Mouse (Mus musculus) thymus, postnatal 25 days (tissue): Measurements from ENCODE around the gene Fabp3.

ENCODE experiments used
- DNase-seq: peaks from one replicate; pipeline ENCODE4 v3.0.0; 2022

Fabp3 gene

GRCm38 (mm10) chr4:130295047-130295745 is 13.2 kb upstream of the Fabp3 start:
- DNase-seq = no peak

- no peak for DNase-seq
Measured at GRCm38 (mm10) chr4:130296243-130296965, 12.0 kb upstream of the Fabp3 start.

- DNase-seq = no peak
Measured at GRCm38 (mm10) chr4:130297123-130297529, 11.3 kb upstream of the Fabp3 start.

GRCm38 (mm10) chr4:130298877-130299628 is 9.3 kb upstream of the Fabp3 start:
- no peak for DNase-seq

DNA sequence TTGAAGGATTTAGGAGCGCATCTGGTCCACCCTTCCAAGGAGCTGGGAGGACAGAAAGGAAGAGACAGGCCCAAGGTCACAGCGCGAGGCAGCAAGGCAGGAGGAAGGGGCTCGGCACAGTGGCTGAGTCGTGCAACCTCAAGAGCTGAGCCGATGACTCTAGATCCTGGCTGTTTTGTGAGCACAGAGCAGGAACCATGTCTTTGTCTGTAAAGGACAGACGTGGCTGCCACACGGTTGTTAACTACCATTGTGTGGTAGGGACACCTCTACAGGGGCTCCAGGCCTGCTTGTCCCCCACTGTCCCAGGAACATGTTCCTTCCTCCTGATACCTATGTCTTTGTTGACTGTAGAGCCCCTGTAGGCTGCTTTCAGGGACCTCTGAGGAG is 8.8 kb upstream of the Fabp3 start:
- no peak for DNase-seq

- DNase-seq = no peak
Measured at GRCm38 (mm10) chr4:130302285-130302870, 6.0 kb upstream of the Fabp3 start.

- DNase-seq = no peak
Measured at GRCm38 (mm10) chr4:130304746-130305145, 3.6 kb upstream of the Fabp3 start.

- no peak for DNase-seq
Measured at GRCm38 (mm10) chr4:130306796-130307630, 1.4 kb upstream of the Fabp3 start.

DNA sequence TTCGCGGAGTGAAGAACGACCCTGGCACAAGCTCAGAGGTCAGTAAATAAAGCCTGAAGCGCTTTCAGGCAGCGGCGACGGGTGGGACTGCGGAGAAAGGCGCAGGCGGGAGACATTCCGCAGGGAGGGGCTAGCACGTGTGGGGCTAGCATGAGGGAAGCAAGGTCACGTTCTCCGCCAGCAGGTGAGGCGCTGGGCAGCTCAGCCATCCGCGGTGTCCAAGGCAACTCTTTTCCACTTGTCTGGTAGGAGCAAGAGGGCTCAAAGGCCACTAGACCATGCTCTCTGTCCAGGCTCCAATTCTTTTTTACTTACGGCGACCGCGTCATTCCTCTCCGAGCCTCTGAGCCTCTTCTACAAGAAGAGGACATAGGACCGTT is 554 bp upstream of the Fabp3 start:
- no peak for DNase-seq

GRCm38 (mm10) chr4:130309254-130309653 is 859 bp downstream of the Fabp3 start:
- no peak for DNase-seq

- DNase-seq = no peak
Measured at GRCm38 (mm10) chr4:130312526-130312925, 4.1 kb downstream of the Fabp3 start.

GRCm38 (mm10) chr4:130313552-130313951 is 5.2 kb downstream of the Fabp3 start:
- no peak for DNase-seq

GRCm38 (mm10) chr4:130315771-130316527 is 7.6 kb downstream of the Fabp3 start:
- DNase-seq = no peak

DNA sequence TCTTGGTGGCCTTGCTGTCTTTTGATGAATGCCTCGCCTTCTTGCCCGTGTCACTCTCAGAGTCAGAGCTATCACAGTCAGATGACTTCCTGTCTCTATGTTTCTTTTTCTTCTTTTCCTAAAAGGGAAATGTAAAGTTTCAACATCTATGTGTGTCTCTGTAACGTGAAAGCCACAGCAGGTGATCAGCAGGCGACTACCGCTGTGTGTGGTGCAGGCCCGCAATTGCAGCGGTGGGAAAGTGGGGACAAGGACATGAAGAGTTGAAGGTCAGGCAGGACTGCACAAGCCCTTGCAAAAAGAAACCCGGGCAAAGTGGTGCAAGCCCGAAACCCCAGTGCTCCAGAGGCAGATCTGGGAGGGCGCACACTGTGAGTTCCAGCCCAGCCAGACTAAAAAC is 8.3 kb downstream of the Fabp3 start:
- DNase-seq = peak; percentile 12

GRCm38 (mm10) chr4:130318122-130318521 is 9.7 kb downstream of the Fabp3 start:
- no peak for DNase-seq

- no peak for DNase-seq
Measured at GRCm38 (mm10) chr4:130319564-130319963, 11.2 kb downstream of the Fabp3 start.

- DNase-seq = no peak
Measured at GRCm38 (mm10) chr4:130321640-130322039, 13.2 kb downstream of the Fabp3 start.

- no peak for DNase-seq
Measured at GRCm38 (mm10) chr4:130322567-130322966, 14.2 kb downstream of the Fabp3 start.

DNA sequence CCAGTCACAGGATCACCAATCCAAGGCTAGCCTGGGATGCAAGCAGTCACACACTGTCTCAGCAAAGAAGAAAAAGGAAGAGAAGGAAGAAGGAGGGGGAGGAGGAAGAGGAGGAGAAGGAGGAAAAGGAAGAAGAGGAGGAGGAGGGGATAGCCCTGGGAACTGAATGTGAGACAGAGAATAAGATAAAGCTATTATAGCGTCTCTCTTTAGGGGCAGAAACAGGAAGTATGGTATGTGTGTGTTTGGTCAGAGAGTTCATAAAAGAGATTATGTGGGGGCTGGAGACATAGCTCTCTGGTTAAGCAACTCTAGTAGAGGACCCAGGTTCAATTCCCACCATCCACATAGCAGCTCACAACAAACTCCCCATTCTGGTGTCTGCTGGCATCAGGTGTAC is 14.8 kb downstream of the Fabp3 start:
- no peak for DNase-seq

- DNase-seq = no peak
Measured at GRCm38 (mm10) chr4:130323607-130324006, 15.2 kb downstream of the Fabp3 start.

DNA sequence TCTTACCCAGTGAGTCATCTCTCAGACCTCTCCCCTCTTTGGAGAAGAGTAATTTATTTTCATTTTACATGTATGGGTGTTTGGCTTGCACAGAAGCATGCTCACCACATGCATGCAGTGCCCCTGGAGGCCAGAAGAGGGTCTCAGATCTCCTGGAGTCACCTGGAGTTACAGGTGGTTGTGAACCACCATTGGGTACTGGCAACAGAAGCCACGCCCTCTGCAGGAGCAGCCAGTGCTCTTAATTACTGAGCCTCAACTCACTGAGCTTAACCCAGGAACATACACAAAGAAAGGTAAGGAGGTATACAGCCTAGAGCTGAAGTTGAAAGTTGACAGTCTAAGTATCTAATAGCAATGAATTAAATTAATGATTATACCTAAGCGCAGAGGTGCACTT is 17.1 kb downstream of the Fabp3 start:
- DNase-seq = no peak

DNA sequence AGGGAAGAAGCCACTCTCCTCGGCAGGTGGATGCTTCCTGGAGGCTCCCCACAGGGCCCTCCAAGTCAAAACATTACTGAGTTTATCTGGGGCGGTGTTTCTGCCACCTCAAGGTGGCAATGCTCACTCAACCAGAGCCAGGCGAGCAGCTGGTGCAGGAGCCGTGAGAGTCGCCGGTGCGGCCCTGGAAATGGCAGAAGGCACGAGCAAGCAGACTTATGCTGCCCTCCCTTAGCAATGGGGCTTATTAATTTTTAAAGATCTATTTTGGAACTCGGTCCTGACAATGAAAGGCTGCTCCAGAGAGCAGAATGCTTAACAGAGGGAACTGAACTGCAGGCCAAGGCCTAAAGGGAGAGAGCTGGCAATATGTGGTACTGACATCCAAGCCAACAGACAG is 19.0 kb downstream of the Fabp3 start:
- DNase-seq = no peak
